Mouse (Mus musculus): Measurements from ENCODE around the gene Tmtc1.

GRCm38 (mm10) chr6:148420387-148420786, 23.8 kb downstream of the Tmtc1 start:
- TF ChIP-seq CTCF (IDR thresholded peaks at IDR 0.05; ENCODE audit: low read depth, low read length) (no peak), POLR2A (IDR thresholded peaks at IDR 0.05; ENCODE audit: insufficient read depth, low read length) (no peak), EP300 (IDR thresholded peaks at IDR 0.05; ENCODE audit: insufficient read depth, low read depth, low read length) (no peak)

Measured in ES-Bruce4 (cell line).